ENCODE assay signal across 8 mouse cellular contexts in the genomic region with DNA sequence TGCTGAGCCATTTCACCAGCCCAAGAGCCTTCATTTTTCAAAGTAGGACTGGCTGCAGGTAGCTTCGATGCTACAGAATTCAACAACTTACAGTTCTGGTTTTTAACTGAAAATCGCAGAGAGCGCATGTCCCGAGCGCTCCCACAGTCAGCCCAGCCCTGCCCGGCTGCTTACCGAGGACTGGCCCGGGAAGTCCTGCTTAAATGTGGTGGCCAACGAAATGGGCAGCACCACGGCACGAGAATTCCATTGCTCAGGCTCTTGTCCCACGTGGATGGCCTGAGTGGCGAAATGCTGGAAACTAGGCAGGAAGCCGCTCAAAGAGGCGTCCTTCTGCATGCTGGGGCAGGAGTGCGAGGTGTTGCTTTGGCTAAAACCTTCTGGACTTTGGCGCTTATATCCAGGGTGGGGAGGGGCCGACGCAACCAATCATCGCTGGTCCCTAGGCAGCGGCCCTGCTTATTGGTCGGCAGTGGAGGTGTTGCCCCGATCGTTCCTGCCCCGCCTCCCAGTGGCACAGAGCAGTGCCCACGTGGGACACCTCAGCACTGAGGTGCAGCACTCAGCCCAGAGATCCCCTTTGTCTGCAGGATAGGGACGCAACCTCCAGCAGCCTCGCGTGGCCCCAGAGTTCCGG. TPM values are rescaled to one million over a fixed set of nuclear protein-coding genes. Genes with fewer than 3 reads are reported as not detected.
A peak's percentile ranks its signal among the peaks of the same experiment; 100 is the strongest.
DNase-seq lines count a peak whose midpoint lies in the region; ATAC-seq and TF ChIP-seq lines count a peak whose summit lies in the region.

A gene (minus strand): TSS at position 386 of the 637 bp plus-strand sequence.

- H3K9ac ChIP-seq in limb, embryonic 12.5 days (replicated peaks), result peak within 1 kb of the TSS; percentile 59
- H3K9ac ChIP-seq in midbrain, embryonic 14.5 days (replicated peaks; ENCODE audit: low read length), result peak within 1 kb of the TSS; percentile 47

- no peaks in the 10 kb centered on the region for H3K27me3 ChIP-seq in limb, embryonic 12.5 days
- no peaks in the 10 kb centered on the region for H3K27me3 ChIP-seq in midbrain, embryonic 14.5 days (ENCODE audit: control insufficient read depth, insufficient read depth, low read length)
- peaks cover 5% of the 10 kb centered on the region; the same call in 1 of the 2 replicates for H3K27me3 ChIP-seq in spleen, adult 2 months (ENCODE audit: control insufficient read depth, insufficient read depth, low read length)

- no peaks in the 10 kb centered on the region for H3K9me3 ChIP-seq in limb, embryonic 12.5 days
- H3K9me3 ChIP-seq in midbrain, embryonic 14.5 days (ENCODE audit: control insufficient read depth, low read length), result no peaks in the 10 kb centered on the region

- no peaks in the 10 kb centered on the region for H3K36me3 ChIP-seq in limb, embryonic 12.5 days
- H3K36me3 ChIP-seq in midbrain, embryonic 14.5 days (ENCODE audit: control insufficient read depth, insufficient read depth, low read length), result no peaks in the 10 kb centered on the region
- no peaks in the 10 kb centered on the region for H3K36me3 ChIP-seq in spleen, adult 2 months (ENCODE audit: control insufficient read depth, insufficient read depth, low read length)

- no peak for TF ChIP-seq CTCF in embryonic fibroblast, embryonic 13.5 days (IDR thresholded peaks at IDR 0.05; ENCODE audit: borderline replicate concordance, insufficient read depth, low read length)
- no peak for TF ChIP-seq CTCF in spleen, adult 2 months (IDR thresholded peaks at IDR 0.05; ENCODE audit: extremely low read depth, insufficient read depth, insufficient read length, insufficient replicate concordance)

- WGBS in limb, embryonic 12.5 days, result 1% methylated on average over 30 of the region's 30 CpGs
- under 1% methylated on average over 30 of the region's 30 CpGs for WGBS in midbrain, embryonic 14.5 days
- 1% methylated on average over 30 of the region's 30 CpGs for WGBS in spleen, adult 2 months

- peak within 1 kb of the TSS; percentile 76 for H3K4me2 ChIP-seq in limb, embryonic 12.5 days
- H3K4me2 ChIP-seq in midbrain, embryonic 14.5 days (ENCODE audit: low read length), result peak within 1 kb of the TSS; percentile 74

- peak; percentile 96 for DNase-seq in A20 (ENCODE audit: low read depth, low spot score)
- peak; percentile 94 for DNase-seq in brain, adult 2 months (ENCODE audit: low read depth, low spot score)
- peak; percentile 78 for DNase-seq in heart, adult 8-10 months (ENCODE audit: low spot score)
- DNase-seq in kidney, adult 8-10 months, result peak; percentile 95 to 98
- peak; percentile 89 for DNase-seq in midbrain, embryonic 14.5 days
- peak in 1 of 2 experiments; percentile 66 for DNase-seq in spleen, adult 2 months (ENCODE audit: low read depth in 1 of 2, low spot score in 2 of 2)

- no peaks in the 10 kb centered on the region for H3K4me1 ChIP-seq in embryonic fibroblast, embryonic 13.5 days (ENCODE audit: control insufficient read depth, insufficient read depth, low read length)
- peaks cover 3% of the 10 kb centered on the region; the same call in 1 of the 2 replicates for H3K4me1 ChIP-seq in limb, embryonic 12.5 days (replicated peaks)
- no peaks in the 10 kb centered on the region for H3K4me1 ChIP-seq in midbrain, embryonic 14.5 days (ENCODE audit: control insufficient read depth, insufficient read depth, low read length)
- peaks cover 7% of the 10 kb centered on the region for H3K4me1 ChIP-seq in spleen, adult 2 months (ENCODE audit: control insufficient read depth, insufficient read depth, insufficient read length)

- TF ChIP-seq POLR2A in embryonic fibroblast, embryonic 13.5 days (IDR thresholded peaks at IDR 0.05; ENCODE audit: low read depth, low read length), result peak; percentile 99
- no peak for TF ChIP-seq POLR2A in spleen, adult 2 months (IDR thresholded peaks at IDR 0.05; ENCODE audit: low read depth, low read length)

- peak; percentile 100 for ATAC-seq in limb, embryonic 12.5 days (ENCODE audit: insufficient number of reproducible peaks, insufficient read depth, low FRiP score, low TSS enrichment, low read depth)
- ATAC-seq in midbrain, embryonic 14.5 days (ENCODE audit: low FRiP score, low TSS enrichment), result peak; percentile 99

- H3K27ac ChIP-seq in embryonic fibroblast, embryonic 13.5 days (ENCODE audit: insufficient read depth, low read length), result no peak within 1 kb of the TSS
- H3K27ac ChIP-seq in limb, embryonic 12.5 days, result 0 out of 2 replicates have a peak within 1 kb of the TSS, but pooled peaks have one; percentile 41
- no peak within 1 kb of the TSS for H3K27ac ChIP-seq in midbrain, embryonic 14.5 days (replicated peaks; ENCODE audit: low read depth, low read length)
- no peak within 1 kb of the TSS for H3K27ac ChIP-seq in spleen, adult 2 months (ENCODE audit: insufficient read depth, low read length)

- H3K4me3 ChIP-seq in embryonic fibroblast, embryonic 13.5 days (ENCODE audit: insufficient read depth, low read length), result peak within 1 kb of the TSS; percentile 50
- H3K4me3 ChIP-seq in limb, embryonic 12.5 days (replicated peaks), result peak within 1 kb of the TSS; percentile 54
- peak within 1 kb of the TSS; percentile 51 for H3K4me3 ChIP-seq in midbrain, embryonic 14.5 days (replicated peaks; ENCODE audit: low read depth, low read length)
- H3K4me3 ChIP-seq in spleen, adult 2 months (ENCODE audit: extremely low read depth, insufficient read depth, insufficient read length), result peak within 1 kb of the TSS; percentile 57

RNA-seq across cellular contexts. Expression of the gene that starts here (rescaled TPM):
- 40.5 and 44.6 TPM in 2 replicates for polyA plus RNA-seq in embryonic fibroblast, embryonic 13.5 days (2011; ENCODE audit: insufficient read length, low read depth, missing spikeins)
- total RNA-seq in heart, adult 8-10 months (2022), result 1 to 10 TPM; 2.4 to 6.0 (median 4.6) TPM
- polyA plus RNA-seq in limb, embryonic 12.5 days (2016; fragmentation: Nextera tagmentation; extraction: Ambion mirVana), result 19.7 and 22.1 TPM in 2 replicates
- 2.0 and 3.4 TPM in 2 replicates for polyA plus RNA-seq in midbrain, embryonic 14.5 days (2014; fragmentation: Nextera tagmentation; extraction: Ambion mirVana)
- 0.29 and 0.32 TPM in 2 replicates for polyA plus RNA-seq in spleen, adult 2 months (2012; rRNA removed)
